Mouse (Mus musculus) E14TG2a.4 (cell line): ENCODE measurements around the gene Hpdl.
A peak's percentile ranks its signal among the peaks of the same experiment; 100 is the strongest.

Experiments
- CTCF ChIP-seq: conservative IDR thresholded peaks from 2 replicates; pipeline ENCODE4 v1.5.1; 2014; ENCODE audit warnings: low read length
- NANOG ChIP-seq: IDR thresholded peaks from 2 replicates; pipeline ENCODE4 v1.6.1; 2014; ENCODE audit warnings: borderline replicate concordance, low read length, mixed read lengths
- POU5F1 ChIP-seq: IDR thresholded peaks from 2 replicates; pipeline ENCODE4 v1.6.1; 2014; ENCODE audit warnings: low read length, borderline replicate concordance

- TF ChIP-seq CTCF (peak; percentile 51), NANOG (no peak), POU5F1 (no peak)
Observed at GRCm38 (mm10) chr4:116799901-116800300, 21.6 kb downstream of the Hpdl start.
